Mouse (Mus musculus) lung, adult 2 months (tissue): Measurements from ENCODE around the gene Tmsb15b2.

Source experiments
- CTCF ChIP-seq: fragments of 200-500 bp; IDR thresholded peaks from 2 replicates; pipeline ENCODE4 v1.5.1; 2011; ENCODE audit warnings: mild to moderate bottlenecking, low read length, control low read depth; ENCODE audit not compliant: insufficient read depth
- POLR2A ChIP-seq: fragments of 200-500 bp; IDR thresholded peaks from 2 replicates; pipeline ENCODE4 v1.6.1; 2011; ENCODE audit warnings: low read depth, mild to moderate bottlenecking, control low read depth, low read length, borderline replicate concordance; ENCODE audit errors: extremely low read depth

GRCm38 (mm10) chrX:136976424-136977084 is 1.3 kb upstream of the Tmsb15b2 start, which contains the start of the genes Tmsb15l and Tmsb15b1:
- TF ChIP-seq POLR2A (no peak), CTCF (no peak)
